Mouse (Mus musculus): Measurements from ENCODE around the gene Mrpl38. TPM values are rescaled to one million over a fixed set of nuclear protein-coding genes. Genes with fewer than 3 reads are reported as not detected.
"Not testable (repeated sequence)": the region's sequence is repeated elsewhere in the genome, so short reads cannot be mapped to it uniquely, and the experiment has no call there.

The Mrpl38 gene
- polyA plus RNA-seq, 1 experiment from 2014 or later: 84.0 TPM

GRCm38 (mm10) chr11:116126261-116126660 lies 12.4 kb downstream of the Mrpl38 start:
- H3K4me1 ChIP-seq (ENCODE audit: control insufficient read depth, insufficient read depth, low read depth, low read length): peaks cover 19% of the 10 kb centered on the region
- H3K27ac ChIP-seq (ENCODE audit: low read depth, low read length): no peak overlapping the region
- H3K4me2 ChIP-seq (ENCODE audit: low read length): no peak overlapping the region
- no peaks in the 10 kb centered on the region for H3K9me3 ChIP-seq (ENCODE audit: control insufficient read depth, low read length)
- H3K4me3 ChIP-seq (ENCODE audit: low read length): no peak overlapping the region
- H3K9ac ChIP-seq (ENCODE audit: low read depth, low read length): no peak overlapping the region
- 95% methylated on average over 15 of the region's 15 CpGs for WGBS
- ATAC-seq: no peak
- H3K36me3 ChIP-seq (ENCODE audit: control insufficient read depth, insufficient read depth, low read length): peaks cover 8% of the 10 kb centered on the region
- H3K27me3 ChIP-seq (replicated peaks; ENCODE audit: control insufficient read depth, insufficient read depth, low read length): no peaks in the 10 kb centered on the region

- WGBS: 89% methylated on average over 8 of the region's 8 CpGs
- not testable (repeated sequence) for H3K4me1 ChIP-seq (ENCODE audit: control insufficient read depth, insufficient read depth, low read depth, low read length); H3K9ac ChIP-seq (ENCODE audit: low read depth, low read length); H3K27me3 ChIP-seq (replicated peaks; ENCODE audit: control insufficient read depth, insufficient read depth, low read length); H3K4me2 ChIP-seq (ENCODE audit: low read length); H3K4me3 ChIP-seq (ENCODE audit: low read length); H3K36me3 ChIP-seq (ENCODE audit: control insufficient read depth, insufficient read depth, low read length); ATAC-seq; H3K27ac ChIP-seq (ENCODE audit: low read depth, low read length); H3K9me3 ChIP-seq (ENCODE audit: control insufficient read depth, low read length)
Measured at GRCm38 (mm10) chr11:116121731-116122245, 16.9 kb downstream of the Mrpl38 start.

GRCm38 (mm10) chr11:116117819-116118218 lies 20.8 kb downstream of the Mrpl38 start:
- Histone ChIP-seq H3K27ac (ENCODE audit: low read depth, low read length) (no peak overlapping the region), H3K4me1 (ENCODE audit: control insufficient read depth, insufficient read depth, low read depth, low read length) (no peaks in the 10 kb centered on the region), H3K4me2 (ENCODE audit: low read length) (no peak overlapping the region), H3K36me3 (ENCODE audit: control insufficient read depth, insufficient read depth, low read length) (no peaks in the 10 kb centered on the region), H3K4me3 (ENCODE audit: low read length) (no peak overlapping the region), H3K27me3 (replicated peaks; ENCODE audit: control insufficient read depth, insufficient read depth, low read length) (no peaks in the 10 kb centered on the region), H3K9ac (ENCODE audit: low read depth, low read length) (no peak overlapping the region), H3K9me3 (ENCODE audit: control insufficient read depth, low read length) (no peaks in the 10 kb centered on the region)
- ATAC-seq: no peak

GRCm38 (mm10) chr11:116117241-116117640 lies 21.4 kb downstream of the Mrpl38 start:
- Histone ChIP-seq H3K36me3 (ENCODE audit: control insufficient read depth, insufficient read depth, low read length) (no peaks in the 10 kb centered on the region), H3K4me3 (ENCODE audit: low read length) (no peak overlapping the region), H3K4me2 (ENCODE audit: low read length) (no peak overlapping the region), H3K9me3 (ENCODE audit: control insufficient read depth, low read length) (no peaks in the 10 kb centered on the region), H3K27ac (ENCODE audit: low read depth, low read length) (no peak overlapping the region), H3K9ac (ENCODE audit: low read depth, low read length) (no peak overlapping the region), H3K27me3 (replicated peaks; ENCODE audit: control insufficient read depth, insufficient read depth, low read length) (no peaks in the 10 kb centered on the region), H3K4me1 (ENCODE audit: control insufficient read depth, insufficient read depth, low read depth, low read length) (no peaks in the 10 kb centered on the region)
- no peak for ATAC-seq
- WGBS: 84% methylated on average over 12 of the region's 12 CpGs

- Histone ChIP-seq H3K9me3 (ENCODE audit: control insufficient read depth, low read length) (no peaks in the 10 kb centered on the region), H3K9ac (ENCODE audit: low read depth, low read length) (no peak overlapping the region), H3K4me2 (ENCODE audit: low read length) (no peak overlapping the region), H3K36me3 (ENCODE audit: control insufficient read depth, insufficient read depth, low read length) (no peaks in the 10 kb centered on the region), H3K4me1 (ENCODE audit: control insufficient read depth, insufficient read depth, low read depth, low read length) (peaks cover 16% of the 10 kb centered on the region), H3K4me3 (ENCODE audit: low read length) (no peak overlapping the region), H3K27me3 (replicated peaks; ENCODE audit: control insufficient read depth, insufficient read depth, low read length) (peaks cover 33% of the 10 kb centered on the region), H3K27ac (ENCODE audit: low read depth, low read length) (no peak overlapping the region)
- no peak for ATAC-seq
- 84% methylated on average over 19 of the region's 19 CpGs for WGBS
Measured at GRCm38 (mm10) chr11:116111611-116112203, 27.0 kb downstream of the Mrpl38 start.

- peaks cover 37% of the 10 kb centered on the region for H3K27me3 ChIP-seq (replicated peaks; ENCODE audit: control insufficient read depth, insufficient read depth, low read length)
- no peak overlapping the region for H3K27ac ChIP-seq (ENCODE audit: low read depth, low read length)
- no peak for ATAC-seq
- H3K36me3 ChIP-seq (ENCODE audit: control insufficient read depth, insufficient read depth, low read length): no peaks in the 10 kb centered on the region
- 83% methylated on average over 4 of the region's 4 CpGs for WGBS
- no peak overlapping the region for H3K4me2 ChIP-seq (ENCODE audit: low read length)
- H3K4me1 ChIP-seq (ENCODE audit: control insufficient read depth, insufficient read depth, low read depth, low read length): peaks cover 16% of the 10 kb centered on the region
- no peaks in the 10 kb centered on the region for H3K9me3 ChIP-seq (ENCODE audit: control insufficient read depth, low read length)
- no peak overlapping the region for H3K9ac ChIP-seq (ENCODE audit: low read depth, low read length)
- no peak overlapping the region for H3K4me3 ChIP-seq (ENCODE audit: low read length)
Measured at GRCm38 (mm10) chr11:116111067-116111466, 27.6 kb downstream of the Mrpl38 start.

- Histone ChIP-seq H3K36me3 (ENCODE audit: control insufficient read depth, insufficient read depth, low read length) (no peaks in the 10 kb centered on the region), H3K9ac (ENCODE audit: low read depth, low read length) (peak overlapping the region; percentile 43; the same call in 1 of the 2 replicates), H3K27me3 (replicated peaks; ENCODE audit: control insufficient read depth, insufficient read depth, low read length) (peaks cover 42% of the 10 kb centered on the region), H3K4me2 (ENCODE audit: low read length) (peak overlapping the region; percentile 43), H3K4me3 (ENCODE audit: low read length) (peak overlapping the region; percentile 36), H3K9me3 (ENCODE audit: control insufficient read depth, low read length) (no peaks in the 10 kb centered on the region), H3K27ac (ENCODE audit: low read depth, low read length) (no peak overlapping the region; the same call in 1 of the 2 replicates), H3K4me1 (ENCODE audit: control insufficient read depth, insufficient read depth, low read depth, low read length) (peaks cover 16% of the 10 kb centered on the region)
- 33% methylated on average over 10 of the region's 10 CpGs for WGBS
- ATAC-seq: no peak
Measured at GRCm38 (mm10) chr11:116110540-116110939, 28.1 kb downstream of the Mrpl38 start.

GRCm38 (mm10) chr11:116110131-116110530 lies 28.5 kb downstream of the Mrpl38 start:
- peak overlapping the region; percentile 43 for H3K4me2 ChIP-seq (ENCODE audit: low read length)
- H3K9me3 ChIP-seq (ENCODE audit: control insufficient read depth, low read length): no peaks in the 10 kb centered on the region
- no peaks in the 10 kb centered on the region for H3K36me3 ChIP-seq (ENCODE audit: control insufficient read depth, insufficient read depth, low read length)
- peaks cover 16% of the 10 kb centered on the region for H3K4me1 ChIP-seq (ENCODE audit: control insufficient read depth, insufficient read depth, low read depth, low read length)
- H3K27ac ChIP-seq (ENCODE audit: low read depth, low read length): no peak overlapping the region; the same call in 1 of the 2 replicates
- ATAC-seq: no peak; the same call in 1 of the 2 replicates
- peak overlapping the region; percentile 43 for H3K9ac ChIP-seq (ENCODE audit: low read depth, low read length)
- H3K27me3 ChIP-seq (replicated peaks; ENCODE audit: control insufficient read depth, insufficient read depth, low read length): peaks cover 42% of the 10 kb centered on the region
- peak overlapping the region; percentile 36 for H3K4me3 ChIP-seq (ENCODE audit: low read length)
- under 1% methylated on average over 26 of the region's 35 CpGs for WGBS

- Histone ChIP-seq H3K27me3 (replicated peaks; ENCODE audit: control insufficient read depth, insufficient read depth, low read length) (peaks cover 42% of the 10 kb centered on the region), H3K36me3 (ENCODE audit: control insufficient read depth, insufficient read depth, low read length) (no peaks in the 10 kb centered on the region), H3K4me1 (ENCODE audit: control insufficient read depth, insufficient read depth, low read depth, low read length) (peaks cover 16% of the 10 kb centered on the region), H3K9me3 (ENCODE audit: control insufficient read depth, low read length) (no peaks in the 10 kb centered on the region), H3K4me3 (ENCODE audit: low read length) (peak overlapping the region; percentile 36), H3K4me2 (ENCODE audit: low read length) (peak overlapping the region; percentile 43), H3K9ac (ENCODE audit: low read depth, low read length) (peak overlapping the region; percentile 43), H3K27ac (ENCODE audit: low read depth, low read length) (no peak overlapping the region)
- 2% methylated on average over 62 of the region's 70 CpGs for whole genome bisulfite sequencing
- no peak for ATAC-seq
Measured at GRCm38 (mm10) chr11:116109441-116110081, 29.1 kb downstream of the Mrpl38 start.
